Mouse (Mus musculus): Measurements from ENCODE around the gene Rogdi.

GRCm38 (mm10) chr16:5007067-5007466 lies 6.3 kb downstream of the Rogdi start, which contains the start of gene Smim22:
- TF ChIP-seq CTCF (IDR thresholded peaks at IDR 0.05; ENCODE audit: extremely low read depth, insufficient read length, insufficient replicate concordance, low read depth, low read length), result no peak
- no peak for TF ChIP-seq POLR2A (IDR thresholded peaks at IDR 0.05; ENCODE audit: low read depth, low read length)

All from small intestine, adult 2 months (tissue).